Mouse (Mus musculus): ENCODE results near the gene Galk1. TPM values are rescaled to one million over a fixed set of nuclear protein-coding genes. Genes with fewer than 3 reads are reported as not detected.

The Galk1 gene
- total and polyA plus RNA-seq, 3 experiments, result 253 to 326 TPM; not detected in 1

DNA sequence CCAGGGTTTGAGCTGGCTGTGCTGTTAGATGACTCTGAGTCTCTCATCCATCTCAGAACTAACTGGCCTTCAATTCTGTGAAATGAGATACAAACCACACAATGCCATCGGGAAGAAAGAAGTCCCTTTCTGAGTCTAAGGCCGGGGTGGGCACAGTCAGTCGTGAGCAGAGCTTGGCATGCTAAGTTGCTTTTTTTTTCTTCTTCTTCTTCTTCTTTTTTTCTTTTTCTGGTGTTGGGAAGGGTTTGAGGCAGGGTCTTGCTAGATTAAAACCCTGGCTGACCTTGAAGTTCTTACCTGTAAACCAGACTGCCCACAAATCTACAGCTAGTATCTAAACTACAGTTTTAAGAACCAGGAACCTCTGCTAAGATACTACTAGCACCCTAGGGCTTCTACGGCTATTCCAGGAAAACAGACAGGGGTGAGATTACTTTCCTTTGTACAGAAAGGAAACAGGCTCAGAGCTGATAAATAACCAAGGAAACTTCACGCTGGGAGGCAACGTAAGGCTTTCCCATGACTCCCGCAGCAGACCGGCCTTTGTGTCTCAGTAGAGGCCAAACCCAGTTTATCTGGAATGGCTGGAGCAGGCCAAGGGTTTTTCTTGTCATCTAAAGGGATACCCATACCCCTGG lies 8.2 kb downstream of the Galk1 start (continued):
- TF ChIP-seq NRF1 (IDR thresholded peaks at IDR 0.05; ENCODE audit: insufficient read depth, low read depth, low read length, poor library complexity, severe bottlenecking) (no peak), GATA1 (IDR thresholded peaks at IDR 0.05; ENCODE audit: low read depth, low read length) (peak; percentile 50), MXI1 (IDR thresholded peaks at IDR 0.05; ENCODE audit: low read depth, low read length) (no peak)

DNA sequence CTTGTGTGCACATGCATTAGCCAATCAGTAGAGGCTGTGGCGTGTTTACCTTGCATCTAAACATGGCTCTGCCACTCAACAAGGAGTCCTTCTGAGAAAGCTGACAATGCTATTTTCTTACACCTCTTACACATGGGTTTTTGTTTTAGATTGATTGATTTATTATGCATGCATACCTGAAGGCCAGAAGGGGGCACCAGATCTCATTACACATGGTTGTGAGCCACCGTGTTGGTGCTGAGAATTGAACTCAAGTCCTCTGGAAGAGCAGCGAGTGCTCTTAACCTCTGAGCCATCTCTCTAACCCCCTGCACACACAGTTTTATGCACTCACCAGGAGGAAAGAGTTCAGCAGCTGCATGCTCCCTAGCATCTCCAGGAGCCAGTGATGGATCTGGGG lies 9.6 kb downstream of the Galk1 start:
- peaks cover 6 to 23% of the 10 kb centered on the region in 2 experiments for H3K4me1 ChIP-seq (ENCODE audit: control insufficient read depth in 1 of 2, insufficient read depth in 2 of 2, low read length in 2 of 2)
- peak; percentile 63 for DNase-seq (ENCODE audit: low read depth, low spot score)
- H3K4me3 ChIP-seq (ENCODE audit: control insufficient read depth in 1 of 2, insufficient read depth in 1 of 2, low read depth in 2 of 2, low read length in 2 of 2), result no peak overlapping the region
- no peaks in the 10 kb centered on the region for H3K9me3 ChIP-seq (replicated peaks; ENCODE audit: insufficient read depth, low read length)
- TF ChIP-seq SMC3 (IDR thresholded peaks at IDR 0.05; ENCODE audit: low read depth, low read length) (peak; percentile 38; the same call in 1 of the 2 replicates), NRF1 (IDR thresholded peaks at IDR 0.05; ENCODE audit: insufficient read depth, low read depth, low read length, poor library complexity, severe bottlenecking) (no peak), POLR2A (IDR thresholded peaks at IDR 0.05; ENCODE audit: control insufficient read depth in 1 of 2, insufficient read depth in 1 of 2, low read depth in 1 of 2, low read length in 2 of 2, poor library complexity in 1 of 2) (no peak), BHLHE40 (IDR thresholded peaks at IDR 0.05; ENCODE audit: borderline replicate concordance, low read depth, low read length) (no peak), GATA1 (IDR thresholded peaks at IDR 0.05; ENCODE audit: low read depth, low read length) (no peak), RAD21 (IDR thresholded peaks at IDR 0.05; ENCODE audit: low read depth, low read length) (peak; percentile 29), CTCF (IDR thresholded peaks at IDR 0.05 in 2 of 3, conservative IDR thresholded peaks at IDR 0.05 in 1 of 3; ENCODE audit: control insufficient read depth in 1 of 3, insufficient read depth in 1 of 3, low read depth in 2 of 3, low read length in 3 of 3, poor library complexity in 1 of 3, severe bottlenecking in 1 of 3) (peak; percentile 37 to 54 (median 50); a peak in 5 of 6 replicates)
- no peaks in the 10 kb centered on the region for H3K27me3 ChIP-seq (ENCODE audit: control insufficient read depth in 1 of 2, insufficient read depth in 2 of 2, low read length in 2 of 2)
- peaks cover 0 to 11% of the 10 kb centered on the region in 2 experiments; a peak in 2 of 4 replicates for H3K36me3 ChIP-seq (ENCODE audit: control insufficient read depth in 1 of 2, insufficient read depth in 2 of 2, low read length in 2 of 2)
- H3K9ac ChIP-seq (ENCODE audit: control insufficient read depth, low read depth, low read length, poor library complexity, severe bottlenecking), result no peak overlapping the region
- H3K27ac ChIP-seq (ENCODE audit: control insufficient read depth, low read depth, low read length), result no peak overlapping the region
- no peaks in the 10 kb centered on the region; the same call in 1 of the 2 replicates for H3K79me2 ChIP-seq (ENCODE audit: control insufficient read depth, insufficient read depth, low read length, poor library complexity)

DNA sequence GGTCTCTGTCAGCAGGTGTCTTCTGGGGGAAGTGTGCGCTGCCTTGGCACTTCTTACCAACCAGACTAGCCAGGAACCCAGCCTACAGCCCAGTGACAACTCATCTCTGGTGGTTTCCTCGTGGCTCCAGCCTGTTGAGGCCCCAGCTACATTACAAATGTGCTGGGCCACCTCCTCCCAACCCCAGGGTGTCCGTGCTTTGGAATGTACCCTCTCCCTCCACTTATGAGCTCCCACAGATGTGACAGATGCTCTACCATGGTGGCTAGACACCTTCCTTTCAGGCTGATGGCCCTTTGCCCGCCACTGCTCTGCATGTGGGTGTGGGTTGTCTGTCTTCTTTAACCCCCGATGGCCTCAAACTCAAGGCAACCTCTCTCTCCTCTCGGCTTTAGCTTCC lies 10.8 kb downstream of the Galk1 start:
- peaks cover 6 to 23% of the 10 kb centered on the region in 2 experiments for H3K4me1 ChIP-seq (ENCODE audit: control insufficient read depth in 1 of 2, insufficient read depth in 2 of 2, low read length in 2 of 2)
- H3K27me3 ChIP-seq (ENCODE audit: control insufficient read depth in 1 of 2, insufficient read depth in 2 of 2, low read length in 2 of 2), result no peaks in the 10 kb centered on the region
- TF ChIP-seq CHD1 (IDR thresholded peaks at IDR 0.05; ENCODE audit: low read depth, low read length), result no peak
- no peak for TF ChIP-seq MYC (IDR thresholded peaks at IDR 0.05; ENCODE audit: low read depth, low read length)
- no peak for TF ChIP-seq GATA1 (IDR thresholded peaks at IDR 0.05; ENCODE audit: low read depth, low read length)
- no peak for TF ChIP-seq RCOR1 (IDR thresholded peaks at IDR 0.05; ENCODE audit: low read depth, low read length)
- no peak for TF ChIP-seq GABPA (IDR thresholded peaks at IDR 0.05; ENCODE audit: low read depth, low read length)

More for the DNA sequence above, 10.8 kb downstream of the Galk1 start:
- Histone ChIP-seq H3K36me3 (ENCODE audit: control insufficient read depth in 1 of 2, insufficient read depth in 2 of 2, low read length in 2 of 2) (peaks cover 0 to 11% of the 10 kb centered on the region in 2 experiments; a peak in 2 of 4 replicates), H3K79me2 (ENCODE audit: control insufficient read depth, insufficient read depth, low read length, poor library complexity) (no peaks in the 10 kb centered on the region; the same call in 1 of the 2 replicates), H3K9me3 (replicated peaks; ENCODE audit: insufficient read depth, low read length) (no peaks in the 10 kb centered on the region), H3K27ac (ENCODE audit: control insufficient read depth, low read depth, low read length) (no peak overlapping the region), H3K4me3 (ENCODE audit: control insufficient read depth in 1 of 2, insufficient read depth in 1 of 2, low read depth in 2 of 2, low read length in 2 of 2) (no peak overlapping the region), H3K9ac (ENCODE audit: control insufficient read depth, low read depth, low read length, poor library complexity, severe bottlenecking) (no peak overlapping the region)
- DNase-seq (ENCODE audit: low read depth, low spot score), result no peak
